Mouse (Mus musculus): ENCODE results near the gene Cldn8.

Gene Cldn8

DNA sequence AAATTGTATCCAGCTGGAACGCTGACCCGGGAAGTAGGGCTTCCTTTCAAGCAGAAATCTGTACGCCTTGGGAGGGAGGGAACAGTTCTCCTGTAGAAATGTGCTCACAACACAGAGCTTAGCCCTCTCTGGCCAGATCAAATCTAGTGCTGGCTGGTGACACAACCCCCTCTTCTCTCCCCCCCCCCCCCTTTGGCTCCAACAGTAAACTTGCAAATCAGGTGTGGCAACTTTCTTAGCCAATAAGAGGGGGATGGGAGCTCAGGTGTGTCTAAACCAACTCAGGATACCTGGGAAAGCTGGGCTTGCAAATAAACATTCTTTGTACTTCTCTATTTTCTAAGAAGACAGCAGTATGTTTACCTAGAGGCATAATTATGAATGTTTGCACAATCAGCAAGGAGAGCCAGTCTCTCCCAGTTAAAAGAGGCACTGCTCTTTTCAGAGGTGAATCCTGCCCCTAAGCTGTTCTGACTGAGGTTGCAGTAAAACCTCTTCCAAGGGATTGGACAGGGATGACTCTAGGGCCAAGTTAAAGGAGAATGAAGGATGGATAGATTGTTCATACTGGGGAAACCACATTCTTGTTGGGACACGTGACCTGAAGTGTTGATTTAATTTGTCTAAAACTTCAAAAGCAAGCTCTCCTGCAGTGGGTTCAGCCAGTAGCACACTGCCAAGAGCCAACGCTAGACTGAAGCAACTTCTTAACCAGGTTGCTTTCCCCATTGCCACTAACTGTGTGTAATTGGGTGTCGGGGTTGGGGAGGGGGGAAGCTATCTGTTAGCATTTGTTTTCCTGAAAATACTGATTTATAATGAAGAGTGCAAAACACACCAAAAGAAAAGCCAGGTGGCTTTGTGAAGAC is at the start of gene Cldn8:
Gene Cldn8 (minus strand): TSS at position 139 of the 869 bp plus-strand sequence.
- no peak for DNase-seq

DNA sequence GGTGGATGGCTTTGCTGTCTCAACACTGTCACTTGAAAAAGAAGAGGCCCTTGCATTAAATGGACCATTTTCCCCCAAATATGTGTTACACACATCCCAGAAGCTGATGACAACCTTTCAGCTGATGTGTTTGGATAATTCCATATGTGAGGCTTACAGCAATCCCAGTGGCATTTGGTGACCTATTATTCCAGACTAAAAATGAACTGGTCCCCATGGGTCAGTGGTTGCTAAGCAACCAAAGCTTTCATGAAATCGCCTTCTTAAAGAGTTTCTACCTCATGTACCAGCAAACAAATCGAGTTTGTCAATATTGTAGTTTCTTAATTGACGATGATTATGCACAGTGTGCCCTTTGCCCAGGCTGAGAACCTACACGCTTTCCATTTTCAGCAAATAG is 49.7 kb upstream of the Cldn8 start:
- DNase-seq = no peak

DNA sequence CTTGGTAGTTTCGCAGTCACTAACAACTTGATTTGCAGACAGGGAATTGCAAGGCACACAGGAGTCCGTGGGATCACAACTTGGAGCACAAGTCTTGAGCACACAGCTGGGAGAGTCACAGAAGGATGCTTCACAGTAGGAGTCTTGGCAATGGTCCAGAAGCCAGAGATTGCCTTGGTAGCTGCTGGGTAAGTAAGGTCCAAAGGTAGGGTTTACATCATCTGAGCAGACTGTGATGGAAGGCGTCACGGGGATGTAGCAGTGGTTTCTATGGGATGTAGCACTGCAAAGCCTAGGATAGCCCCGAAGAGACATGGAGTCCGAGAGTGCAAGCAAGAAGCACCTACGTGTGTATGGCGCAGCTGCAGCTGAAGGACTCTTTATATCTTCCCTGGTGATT is 48.9 kb upstream of the Cldn8 start, which contains the start of gene Krtap24-1:
Gene Krtap24-1 (minus strand): TSS at position 358 of the 400 bp plus-strand sequence.
- no peak for DNase-seq

DNA sequence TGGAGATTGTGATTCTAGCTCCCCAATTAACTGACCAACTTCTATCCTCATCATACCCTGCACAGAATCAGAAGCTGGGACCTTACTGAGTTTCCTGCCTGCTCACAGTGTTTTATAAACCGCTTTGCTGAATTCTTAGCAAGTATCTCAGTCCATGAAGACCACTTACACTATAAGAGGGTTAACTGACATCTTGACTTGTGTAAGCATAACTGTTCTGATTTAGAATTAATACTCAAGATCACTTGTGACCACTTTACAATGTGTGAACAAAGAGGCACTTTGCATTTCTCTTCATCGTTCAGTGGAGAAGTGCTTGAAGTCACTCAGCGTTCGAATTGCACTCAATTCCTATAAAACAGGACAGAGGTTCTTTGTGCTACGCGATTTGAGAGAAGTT is 41.6 kb upstream of the Cldn8 start:
- DNase-seq = no peak

DNA sequence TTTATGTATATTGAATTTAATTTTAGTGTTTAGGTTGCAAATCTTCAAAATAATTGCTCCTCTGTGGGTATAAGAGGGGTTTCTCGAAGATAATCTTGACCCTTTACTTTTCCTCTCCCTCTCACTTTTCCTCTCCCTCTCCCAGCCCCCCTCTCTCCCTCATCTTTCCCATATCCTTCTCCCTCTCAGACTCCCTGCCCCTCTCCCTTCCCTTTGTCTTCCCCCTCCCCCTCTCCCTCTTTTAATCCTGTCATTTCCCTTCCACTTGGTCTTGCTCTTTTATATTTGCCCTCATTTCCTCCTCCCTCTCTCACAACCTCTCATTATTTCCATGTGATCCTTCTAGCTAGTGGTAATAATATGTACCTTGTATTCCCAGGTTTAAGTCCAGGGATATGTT is 39.5 kb upstream of the Cldn8 start:
- no peak for DNase-seq

DNA sequence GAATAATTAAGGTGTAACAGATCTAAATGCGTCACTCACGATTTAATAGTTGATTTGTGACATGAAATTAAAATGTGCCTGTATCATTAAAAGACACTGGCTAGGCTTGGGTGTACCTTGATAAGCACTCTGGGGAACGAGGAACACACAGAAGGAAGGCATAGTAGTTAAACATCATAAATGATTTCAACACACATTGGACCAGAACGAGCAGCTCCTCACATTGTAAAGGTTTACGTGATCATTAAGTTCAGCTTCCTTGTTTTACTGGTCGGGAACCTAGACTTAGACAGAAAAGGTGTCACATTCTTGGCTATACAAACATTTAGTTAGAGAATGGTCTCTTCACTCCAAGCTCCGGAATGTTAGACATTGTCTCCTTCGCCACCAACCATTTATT is 37.3 kb upstream of the Cldn8 start:
- DNase-seq = no peak

DNA sequence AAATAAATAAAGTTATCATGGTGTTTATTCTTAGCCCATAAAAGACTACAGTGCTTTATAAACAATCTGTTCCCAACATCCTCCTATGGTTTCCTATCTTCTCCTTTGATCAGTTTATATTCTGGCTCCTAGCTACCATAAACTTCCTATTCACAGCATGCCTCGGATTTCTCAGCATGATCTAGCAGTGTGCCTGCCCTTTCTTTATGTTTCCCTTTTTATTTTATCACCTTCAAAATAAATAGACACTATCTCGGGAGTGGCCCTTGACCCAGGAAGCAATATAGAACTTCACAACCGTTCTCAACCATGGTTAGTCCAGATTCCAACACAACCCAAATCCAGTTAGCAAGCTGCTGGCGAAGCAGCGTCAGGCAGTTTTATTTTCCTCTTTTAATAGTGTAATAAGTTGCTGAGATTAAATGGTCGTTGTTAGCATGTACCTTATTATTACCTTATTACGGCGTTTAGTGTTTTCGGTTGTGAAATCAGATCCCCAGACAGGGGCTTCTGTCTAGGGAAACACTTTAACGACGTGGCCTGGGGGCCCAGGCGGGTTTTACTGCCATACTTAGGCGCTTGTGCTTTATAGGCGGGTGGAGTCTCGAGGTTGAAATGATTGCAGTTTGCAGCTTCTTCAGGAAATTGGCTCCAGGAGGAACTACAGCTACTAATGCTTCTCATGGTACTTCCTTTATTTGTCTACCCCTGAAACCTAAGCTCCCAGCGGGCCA is 36.7 kb upstream of the Cldn8 start:
- DNase-seq = no peak

DNA sequence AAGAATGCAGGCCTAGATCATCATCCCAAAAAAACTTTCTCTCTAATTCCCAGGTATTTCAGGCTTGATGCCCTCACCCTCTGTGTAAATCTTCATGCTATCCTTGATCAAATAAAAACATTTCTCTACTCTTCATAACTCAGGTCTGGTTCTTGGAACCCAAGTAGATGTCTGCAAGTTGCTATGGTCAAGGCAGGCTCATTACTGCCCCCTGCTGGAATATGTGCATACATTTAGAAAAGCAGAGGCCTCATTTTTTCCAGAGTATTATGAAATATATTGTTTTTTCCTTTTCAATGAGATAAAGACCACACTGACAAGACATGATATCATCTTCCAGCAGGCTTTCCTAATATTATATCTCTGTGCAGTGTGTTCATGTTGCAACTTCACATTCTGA is 29.8 kb upstream of the Cldn8 start:
- no peak for DNase-seq

DNA sequence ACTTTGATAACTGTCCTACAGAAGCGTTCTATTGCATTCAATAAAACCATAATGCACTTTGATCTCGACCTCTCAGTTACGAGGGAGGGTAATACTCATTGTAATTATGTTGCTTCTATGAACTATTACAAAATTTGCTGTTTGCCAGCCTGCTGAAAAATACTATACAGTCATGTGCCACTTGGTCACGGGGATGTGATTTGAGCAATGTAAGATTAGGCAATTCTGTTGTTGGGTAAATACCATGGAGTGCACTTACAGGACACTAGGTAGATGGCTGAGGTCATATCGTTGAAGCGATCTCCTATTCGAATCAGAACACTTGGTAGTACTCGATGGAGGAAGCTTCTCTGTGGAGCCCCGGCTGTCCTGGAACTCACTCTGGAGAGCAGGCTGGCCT is 20.4 kb upstream of the Cldn8 start:
- no peak for DNase-seq

DNA sequence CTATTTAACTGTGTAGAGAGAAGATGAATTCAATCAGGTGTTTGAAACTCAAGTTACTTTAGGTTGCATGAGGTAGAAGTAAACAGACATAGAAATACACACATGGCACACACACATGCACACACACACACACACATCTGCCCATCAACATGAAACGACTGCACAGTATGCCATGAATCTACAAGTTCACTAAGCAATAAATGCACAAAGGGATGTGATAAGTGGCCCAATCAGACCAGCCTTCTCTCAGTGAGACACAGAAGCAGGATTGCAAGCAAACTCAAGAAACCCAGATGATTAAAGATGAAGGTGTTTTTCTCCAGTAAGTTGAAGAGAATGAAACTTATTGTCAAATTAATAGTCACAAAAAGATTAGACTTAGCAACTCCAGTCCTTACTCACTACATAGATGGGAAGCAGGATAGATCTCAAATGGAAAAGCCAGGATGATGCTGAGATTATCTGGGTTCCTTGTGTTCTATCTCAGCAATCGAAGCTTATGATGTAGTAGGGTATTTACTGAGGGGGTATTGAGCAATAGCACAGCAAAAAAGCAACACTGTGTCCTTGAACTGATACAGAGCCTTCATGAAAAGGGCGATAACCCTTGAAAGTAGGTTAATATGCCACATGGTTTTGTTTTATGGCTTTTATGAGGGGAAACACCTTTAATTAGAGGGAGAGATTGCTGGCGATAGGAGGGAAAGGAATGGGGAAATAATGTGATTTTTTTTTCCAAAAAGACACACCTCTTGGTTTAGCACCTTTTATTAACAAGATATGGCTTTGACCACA is 13.1 kb upstream of the Cldn8 start:
- DNase-seq = no peak

DNA sequence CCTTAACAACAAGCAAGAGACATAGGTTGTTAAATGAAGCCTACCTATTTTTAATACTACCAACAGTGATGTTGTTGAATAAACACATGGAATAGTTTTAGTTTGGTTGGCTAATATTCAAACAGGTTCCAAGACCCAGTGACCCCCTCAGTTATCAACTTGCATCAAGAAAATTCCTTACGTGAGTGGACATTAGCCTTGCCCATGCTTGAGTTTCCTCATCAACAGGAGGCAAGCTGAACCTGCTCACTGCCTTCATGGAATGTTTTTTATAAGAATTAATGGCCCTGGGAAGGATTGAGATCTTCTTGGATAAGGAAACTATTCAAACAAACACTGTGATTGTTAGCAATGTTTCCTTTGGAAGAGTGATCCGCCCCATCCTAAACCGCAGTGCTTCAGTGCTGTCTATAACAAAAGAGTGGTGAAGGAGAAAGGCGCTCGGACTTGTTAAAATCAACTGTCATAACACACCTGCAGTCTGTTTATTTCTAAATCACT is 10.0 kb upstream of the Cldn8 start:
- DNase-seq = no peak

DNA sequence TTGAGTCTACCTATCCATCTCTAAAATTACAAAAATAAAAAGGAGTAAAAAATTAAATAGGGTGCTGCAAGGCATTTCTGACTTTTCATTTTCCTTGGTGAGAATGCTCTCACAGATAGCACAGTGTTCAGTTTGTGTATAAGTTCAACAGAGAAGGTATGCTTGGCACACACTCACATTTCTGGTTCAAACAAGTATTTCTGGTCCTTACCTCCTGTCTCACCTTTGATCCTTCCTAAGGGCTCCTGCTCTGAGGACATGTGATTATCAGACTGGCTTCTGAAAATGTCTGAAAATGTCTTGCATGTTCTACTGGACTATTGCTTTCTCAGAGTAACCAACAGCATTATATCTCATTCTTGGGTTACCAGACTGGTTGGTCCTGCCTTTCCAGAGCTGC is 7.2 kb upstream of the Cldn8 start:
- no peak for DNase-seq

DNA sequence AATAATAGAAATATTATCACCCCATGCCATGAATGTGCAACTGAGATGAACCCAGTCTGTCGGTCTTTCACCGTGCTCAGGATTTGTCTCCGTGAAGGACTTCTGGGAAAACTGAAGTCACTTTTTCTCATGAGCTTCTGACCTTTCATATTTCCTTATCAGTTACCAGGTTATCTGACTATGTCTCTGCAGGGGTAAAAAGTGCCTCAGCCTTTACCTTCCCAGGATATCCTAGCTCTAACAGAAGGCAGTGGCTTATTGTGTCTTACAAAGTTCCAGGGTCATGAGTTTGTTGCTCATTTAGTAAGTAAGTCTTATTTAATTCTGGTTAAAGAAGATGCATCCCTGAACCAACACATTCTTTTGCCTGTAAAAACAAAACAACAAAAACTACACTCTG is 6.7 kb upstream of the Cldn8 start:
- no peak for DNase-seq

DNA sequence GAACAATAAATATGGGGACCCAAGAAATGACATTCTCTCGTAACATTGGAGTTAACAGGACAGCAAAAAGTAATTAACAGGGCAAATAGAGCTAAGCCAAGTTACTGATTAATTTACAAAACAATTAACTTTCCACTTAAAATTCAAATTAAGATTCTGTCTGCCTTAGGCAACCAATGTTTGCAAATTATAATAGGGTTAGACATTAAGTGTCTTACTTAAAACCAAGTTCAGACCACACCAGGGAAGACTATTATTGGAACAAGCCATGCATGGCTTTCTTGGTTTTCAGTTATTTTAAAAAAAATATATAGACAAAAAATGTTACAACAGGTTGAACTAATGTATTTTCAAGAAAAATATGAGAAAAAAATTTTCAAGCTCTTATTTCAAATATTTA is 6.1 kb upstream of the Cldn8 start:
- no peak for DNase-seq

DNA sequence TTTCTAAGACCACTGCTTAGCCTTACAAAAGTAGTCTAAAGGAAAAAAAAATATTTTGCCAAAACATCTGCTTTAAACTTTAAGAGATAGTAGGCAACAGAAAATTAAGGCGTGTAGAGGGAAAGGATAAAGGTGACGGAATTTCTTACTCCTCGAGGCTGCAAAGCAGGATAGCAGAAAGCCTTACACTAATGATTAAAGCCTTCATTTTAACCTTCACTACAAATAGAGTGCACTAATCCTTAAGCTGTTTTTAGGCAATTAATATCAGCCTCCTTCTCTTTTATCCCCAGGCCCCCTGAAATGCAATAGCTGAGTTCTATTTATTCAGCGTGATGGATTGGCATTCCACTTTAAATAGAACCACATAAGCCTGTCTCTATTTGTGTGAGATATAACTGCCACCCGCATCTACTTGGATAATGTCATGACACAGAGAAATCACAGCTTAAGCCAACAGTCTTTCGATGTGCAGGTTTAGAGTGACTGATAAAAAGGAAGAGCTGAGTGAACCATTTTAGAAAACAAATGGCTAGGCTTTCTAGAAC is 1.3 kb downstream of the Cldn8 start:
- no peak for DNase-seq

DNA sequence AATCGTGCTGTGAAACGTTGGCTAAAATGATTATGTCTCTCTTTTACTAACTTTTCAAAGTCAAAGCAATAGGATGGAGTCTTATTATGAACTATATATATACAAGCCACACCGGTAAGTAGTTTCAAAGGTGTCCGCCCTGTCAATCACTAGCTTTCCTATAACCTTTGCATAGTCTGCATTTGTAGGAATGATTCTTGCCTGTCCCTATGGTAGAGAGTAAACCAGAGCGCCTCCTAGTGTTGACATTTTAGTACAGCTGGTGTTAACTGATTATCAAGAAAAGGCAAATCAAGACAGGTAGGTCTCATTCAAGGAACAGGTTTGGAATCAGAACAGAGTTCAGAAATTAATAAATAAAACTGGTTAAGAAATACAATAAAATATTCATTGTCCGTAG is 20.5 kb downstream of the Cldn8 start:
- DNase-seq = no peak

DNA sequence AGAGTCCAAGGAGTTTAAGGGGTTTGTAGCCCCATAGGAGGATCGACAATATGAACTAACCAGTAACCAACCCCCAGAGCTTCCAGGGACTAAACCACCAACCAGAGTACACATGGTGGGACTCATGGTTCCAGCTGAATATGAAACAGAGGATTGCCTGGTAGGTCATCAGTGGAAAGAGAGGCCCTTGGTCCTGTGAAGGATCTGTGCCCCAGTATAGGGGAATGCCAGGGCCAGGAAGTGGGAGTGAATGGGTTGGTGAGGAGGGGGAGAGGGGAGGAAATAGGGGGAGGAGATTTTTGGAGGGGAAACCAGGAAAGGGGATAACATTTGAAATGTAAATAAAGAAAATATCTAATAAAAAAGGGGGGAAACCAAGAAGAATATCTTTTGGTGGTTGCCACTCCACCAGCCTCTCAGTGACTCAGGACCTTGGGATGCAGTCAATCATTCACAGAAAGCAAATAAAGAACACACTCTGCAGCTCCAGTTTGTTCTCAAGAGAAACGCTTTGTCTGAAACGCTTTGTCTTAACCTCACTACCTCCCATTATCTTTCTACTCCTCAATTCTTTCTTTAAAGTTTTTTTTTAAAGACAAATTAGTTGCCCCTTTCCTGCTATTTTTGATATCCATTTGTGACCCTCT is 23.0 kb downstream of the Cldn8 start:
- no peak for DNase-seq

DNA sequence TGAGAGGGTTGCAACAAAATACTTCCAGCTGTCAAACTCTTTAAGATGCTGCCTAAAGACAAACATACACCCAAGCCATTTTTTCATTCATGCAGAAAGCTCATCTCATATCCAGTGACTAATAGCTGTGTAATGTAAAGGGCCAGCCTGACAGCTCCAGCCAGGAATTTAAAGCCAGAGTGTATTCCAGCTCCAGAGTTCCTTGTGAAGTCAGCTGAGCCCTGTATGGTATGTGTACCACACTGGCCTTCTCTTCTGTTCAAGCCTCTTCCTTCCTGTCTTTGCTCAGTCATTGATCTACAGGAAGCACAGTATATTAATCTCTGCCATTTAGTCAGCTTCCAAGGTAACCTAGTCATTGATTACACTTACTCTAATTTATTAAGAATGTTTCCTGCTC is 51.6 kb downstream of the Cldn8 start:
- no peak for DNase-seq

Data from liver (tissue).